Mouse (Mus musculus) adrenal gland, postnatal 25 days (tissue): ENCODE measurements around the gene Samhd1. TPM values are rescaled to one million over a fixed set of nuclear protein-coding genes. Genes with fewer than 3 reads are reported as not detected.
A peak's percentile ranks its signal among the peaks of the same experiment; 100 is the strongest.

ENCODE experiments used
- DNase-seq: peaks from one replicate; pipeline ENCODE4 v3.0.0; 2021; ENCODE audit warnings: mixed read lengths
- total RNA-seq: library from RNA; stranded (reverse); gene quantifications from 2 replicates; pipeline ENCODE4 v1.2.3, GENCODE M21; 2021

Samhd1 gene
- total RNA-seq, 1 experiment from 2014 or later: 26.1 TPM

GRCm38 (mm10) chr2:157071556-157071955 is 63.5 kb downstream of the Samhd1 start:
- peak; percentile 85 for DNase-seq

GRCm38 (mm10) chr2:157070365-157070764 is 64.7 kb downstream of the Samhd1 start:
- DNase-seq: peak; percentile 54

GRCm38 (mm10) chr2:157069755-157070315 is 65.2 kb downstream of the Samhd1 start:
- DNase-seq: no peak

- no peak for DNase-seq
Measured at GRCm38 (mm10) chr2:157069355-157069735, 65.7 kb downstream of the Samhd1 start.

GRCm38 (mm10) chr2:157068701-157069354 is 66.2 kb downstream of the Samhd1 start:
- DNase-seq: no peak

- no peak for DNase-seq
Measured at GRCm38 (mm10) chr2:157066731-157067430, 68.2 kb downstream of the Samhd1 start.

- no peak for DNase-seq
Measured at GRCm38 (mm10) chr2:157065879-157066226, 69.2 kb downstream of the Samhd1 start.

GRCm38 (mm10) chr2:157064978-157065878 is 69.8 kb downstream of the Samhd1 start:
- DNase-seq: peak; percentile 66

GRCm38 (mm10) chr2:157064136-157064535 is 70.9 kb downstream of the Samhd1 start:
- DNase-seq: no peak

GRCm38 (mm10) chr2:157063241-157063700 is 71.8 kb downstream of the Samhd1 start:
- no peak for DNase-seq

- DNase-seq: no peak
Measured at GRCm38 (mm10) chr2:157060557-157061305, 74.3 kb downstream of the Samhd1 start.

GRCm38 (mm10) chr2:157060037-157060436 is 75.0 kb downstream of the Samhd1 start:
- DNase-seq: no peak

- DNase-seq: no peak
Measured at GRCm38 (mm10) chr2:157059166-157059565, 75.9 kb downstream of the Samhd1 start.

GRCm38 (mm10) chr2:157058342-157058998 is 76.6 kb downstream of the Samhd1 start:
- peak; percentile 39 for DNase-seq

GRCm38 (mm10) chr2:157057758-157058157 is 77.3 kb downstream of the Samhd1 start:
- no peak for DNase-seq

- no peak for DNase-seq
Measured at GRCm38 (mm10) chr2:157057186-157057585, 77.9 kb downstream of the Samhd1 start.

- DNase-seq: no peak
Measured at GRCm38 (mm10) chr2:157055721-157056120, 79.3 kb downstream of the Samhd1 start.

- DNase-seq: peak; percentile 56
Measured at GRCm38 (mm10) chr2:157054816-157055215, 80.2 kb downstream of the Samhd1 start.

GRCm38 (mm10) chr2:157054297-157054696 is 80.8 kb downstream of the Samhd1 start:
- peak; percentile 78 for DNase-seq

- no peak for DNase-seq
Measured at GRCm38 (mm10) chr2:157053787-157054186, 81.3 kb downstream of the Samhd1 start.

GRCm38 (mm10) chr2:157053124-157053523 is 81.9 kb downstream of the Samhd1 start:
- DNase-seq: no peak
